ENCODE assay signal across 20 mouse cellular contexts in genomic region chr5:89218709-89219108, GRCm38 (mm10).
A peak's percentile ranks its signal among the peaks of the same experiment; 100 is the strongest.
DNase-seq lines count a peak whose midpoint lies in the region; ATAC-seq and TF ChIP-seq lines count a peak whose summit lies in the region.
"Had no signal": no experiment of that assay in that cellular context is flagged by ENCODE, and none has a peak within 500 bp of the region (broad histone marks: within the 10 kb centered on the region; RNA-seq: fewer than 3 reads in every experiment).

No protein-coding gene starts in this region.

- no peaks in the 10 kb centered on the region for H3K4me1 ChIP-seq in kidney, embryonic 14.5 days (ENCODE audit: control insufficient read depth, insufficient read depth, low read length)
- peaks cover 10% of the 10 kb centered on the region; the same call in 1 of the 2 replicates for H3K4me1 ChIP-seq in lung, embryonic 15.5 days
- no peaks in the 10 kb centered on the region for H3K4me1 ChIP-seq in liver, embryonic 16.5 days (ENCODE audit: control insufficient read depth, low read depth, low read length)
- H3K4me1 ChIP-seq in stomach, postnatal 0 days (replicated peaks; ENCODE audit: control insufficient read depth, insufficient read depth): no peaks in the 10 kb centered on the region
- H3K4me1 ChIP-seq: heart, embryonic 12.5 days; hindbrain, embryonic 15.5 days; neural tube, embryonic 13.5 days had no signal

- H3K27ac ChIP-seq in kidney, embryonic 14.5 days (ENCODE audit: low read depth, low read length): peak overlapping the region; percentile 48; the same call in 1 of the 2 replicates
- peak overlapping the region; percentile 74 for H3K27ac ChIP-seq in lung, embryonic 15.5 days
- peak overlapping the region; percentile 57 for H3K27ac ChIP-seq in liver, embryonic 16.5 days (ENCODE audit: low read length)
- no peak overlapping the region for H3K27ac ChIP-seq in stomach, postnatal 0 days (replicated peaks)
- H3K27ac ChIP-seq: forebrain, embryonic 12.5 days; hindbrain, embryonic 15.5 days; neural tube, embryonic 13.5 days had no signal

- H3K36me3 ChIP-seq in kidney, embryonic 14.5 days (ENCODE audit: control insufficient read depth, insufficient read depth, low read length): no peaks in the 10 kb centered on the region
- H3K36me3 ChIP-seq in lung, embryonic 15.5 days: no peaks in the 10 kb centered on the region
- H3K36me3 ChIP-seq in liver, embryonic 16.5 days (ENCODE audit: control insufficient read depth, insufficient read depth): no peaks in the 10 kb centered on the region
- no peaks in the 10 kb centered on the region for H3K36me3 ChIP-seq in stomach, postnatal 0 days (ENCODE audit: control insufficient read depth, insufficient read depth, low read length)
- H3K36me3 ChIP-seq: forebrain, embryonic 12.5 days; heart, embryonic 12.5 days; hindbrain, embryonic 15.5 days; neural tube, embryonic 13.5 days had no signal

- no peak overlapping the region for H3K4me3 ChIP-seq in kidney, embryonic 14.5 days (ENCODE audit: low read length)
- H3K4me3 ChIP-seq in lung, embryonic 15.5 days: no peak overlapping the region
- H3K4me3 ChIP-seq in liver, embryonic 16.5 days (ENCODE audit: low read depth, low read length): no peak overlapping the region
- no peak overlapping the region for H3K4me3 ChIP-seq in stomach, postnatal 0 days (ENCODE audit: low read depth, low read length)
- H3K4me3 ChIP-seq: forebrain, embryonic 12.5 days; heart, embryonic 12.5 days; hindbrain, embryonic 15.5 days; neural tube, embryonic 13.5 days had no signal

- 37% methylated on average over 6 of the region's 6 CpGs for WGBS in kidney, embryonic 14.5 days
- 49% methylated on average over 6 of the region's 6 CpGs for WGBS in lung, embryonic 15.5 days
- 53% methylated on average over 6 of the region's 6 CpGs for WGBS in liver, embryonic 16.5 days (ENCODE audit: insufficient replicate concordance)
- 55% methylated on average over 6 of the region's 6 CpGs for WGBS in stomach, postnatal 0 days

- H3K9me3 ChIP-seq in kidney, embryonic 14.5 days (ENCODE audit: control insufficient read depth, low read length): no peaks in the 10 kb centered on the region
- no peaks in the 10 kb centered on the region for H3K9me3 ChIP-seq in lung, embryonic 15.5 days
- H3K9me3 ChIP-seq in liver, embryonic 16.5 days (replicated peaks; ENCODE audit: control insufficient read depth, low read length): no peaks in the 10 kb centered on the region
- no peaks in the 10 kb centered on the region for H3K9me3 ChIP-seq in stomach, postnatal 0 days (ENCODE audit: control insufficient read depth, low read length)
- H3K9me3 ChIP-seq: forebrain, embryonic 12.5 days; heart, embryonic 12.5 days; hindbrain, embryonic 15.5 days; neural tube, embryonic 13.5 days had no signal

- TF ChIP-seq EP300 in stomach, postnatal 0 days (optimal IDR thresholded peaks at IDR 0.05): no peak

- ATAC-seq in kidney, embryonic 14.5 days (ENCODE audit: low FRiP score, low TSS enrichment): peak; percentile 73
- no peak for ATAC-seq in lung, embryonic 15.5 days (ENCODE audit: borderline replicate concordance, extremely low read depth, low FRiP score, low TSS enrichment)
- peak; percentile 38 for ATAC-seq in liver, embryonic 16.5 days (ENCODE audit: low read depth)
- ATAC-seq in stomach, postnatal 0 days (ENCODE audit: low FRiP score, low TSS enrichment): peak; percentile 37

- H3K9ac ChIP-seq in kidney, embryonic 14.5 days (ENCODE audit: low read depth, low read length): no peak overlapping the region
- no peak overlapping the region for H3K9ac ChIP-seq in lung, embryonic 15.5 days
- no peak overlapping the region for H3K9ac ChIP-seq in liver, embryonic 16.5 days (ENCODE audit: low read depth, low read length)
- no peak overlapping the region for H3K9ac ChIP-seq in stomach, postnatal 0 days (ENCODE audit: low read length)
- H3K9ac ChIP-seq: forebrain, embryonic 12.5 days; heart, embryonic 12.5 days; hindbrain, embryonic 15.5 days; neural tube, embryonic 13.5 days had no signal

- DNase-seq in kidney, adult 8-10 months: no peak
- no peak for DNase-seq in lung, postnatal 4 days
- DNase-seq in stomach, postnatal 0 days (ENCODE audit: low spot score): peak; percentile 37
- no peak for DNase-seq in urinary bladder, adult 18-20 months (ENCODE audit: low spot score in 2 of 2)
- DNase-seq in layer of hippocampus, postnatal 36 days: no peak
- DNase-seq: adrenal gland, adult 8-10 months; cerebellum, adult 11 months; cerebellum, postnatal 25 days; gastrocnemius, postnatal 36 days; heart, postnatal 36 days; right cerebral cortex, postnatal 14 days had no signal

- 0 out of 2 replicates have a peak overlapping the region, but pooled peaks have one; percentile 4 for H3K4me2 ChIP-seq in kidney, embryonic 14.5 days (replicated peaks; ENCODE audit: low read depth, low read length)
- H3K4me2 ChIP-seq in lung, embryonic 15.5 days: no peak overlapping the region
- no peak overlapping the region; the same call in 1 of the 2 replicates for H3K4me2 ChIP-seq in liver, embryonic 16.5 days (ENCODE audit: low read depth, low read length)
- no peak overlapping the region for H3K4me2 ChIP-seq in stomach, postnatal 0 days (replicated peaks; ENCODE audit: low read depth)
- H3K4me2 ChIP-seq: forebrain, embryonic 12.5 days; heart, embryonic 12.5 days; hindbrain, embryonic 15.5 days; midbrain, embryonic 11.5 days; neural tube, embryonic 13.5 days had no signal

- H3K27me3 ChIP-seq in kidney, embryonic 14.5 days (ENCODE audit: control insufficient read depth, insufficient read depth, low read length): no peaks in the 10 kb centered on the region
- H3K27me3 ChIP-seq in lung, embryonic 15.5 days: no peaks in the 10 kb centered on the region
- H3K27me3 ChIP-seq in liver, embryonic 16.5 days (ENCODE audit: control insufficient read depth, insufficient read depth, low read depth, low read length): no peaks in the 10 kb centered on the region
- no peaks in the 10 kb centered on the region for H3K27me3 ChIP-seq in stomach, postnatal 0 days (ENCODE audit: control insufficient read depth, insufficient read depth, low read length)
- H3K27me3 ChIP-seq: CH12.LX; forebrain, embryonic 12.5 days; heart, embryonic 12.5 days; hindbrain, embryonic 15.5 days; neural tube, embryonic 13.5 days had no signal

- no peak for TF ChIP-seq CTCF in stomach, postnatal 0 days (IDR thresholded peaks at IDR 0.05; ENCODE audit: low read depth)
